Mouse (Mus musculus): Measurements from ENCODE around the gene Tcf20. TPM values are rescaled to one million over a fixed set of nuclear protein-coding genes. Genes with fewer than 3 reads are reported as not detected.
"Not testable (repeated sequence)": the region's sequence is repeated elsewhere in the genome, so short reads cannot be mapped to it uniquely, and the experiment has no call there.

The Tcf20 gene
- total and polyA plus RNA-seq, 3 experiments: 27.0 to 47.2 (median 29.0) TPM

DNA sequence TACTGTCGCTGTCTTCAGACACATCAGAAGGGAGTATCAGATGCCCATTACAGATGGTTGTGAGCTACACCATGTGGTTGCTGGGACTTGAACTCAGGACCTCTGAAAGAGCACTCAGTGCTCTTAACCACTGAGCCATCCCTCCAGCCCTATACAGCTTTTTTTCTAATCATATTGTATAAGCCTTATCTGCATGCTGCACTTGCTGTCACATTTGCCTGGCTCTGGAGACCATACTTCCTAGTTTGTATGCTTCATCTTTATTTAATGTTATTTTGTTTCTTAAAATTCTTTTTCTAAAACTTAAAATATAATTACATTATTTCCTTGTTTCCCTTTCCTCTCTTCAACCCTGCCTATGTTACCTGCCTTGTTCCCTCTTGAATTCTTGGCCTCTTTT lies 115.6 kb downstream of the Tcf20 start:
- in situ Hi-C loops (cut with MboI; ENCODE audit: low pct_ligation_motif_present, low pct_unique_long_range_greater_than_20kb, low sequenced_read_pairs): no loop called here
- Histone ChIP-seq H3K4me3 (replicated peaks in 1 of 3; ENCODE audit: low read depth in 2 of 3, low read length in 2 of 3, poor library complexity in 1 of 3) (no peak overlapping the region), H3K27ac (ENCODE audit: insufficient read depth, low read depth) (no peak overlapping the region), H3K9me3 (replicated peaks; ENCODE audit: low read length) (no peaks in the 10 kb centered on the region), H3K9ac (ENCODE audit: insufficient read depth, low read depth) (no peak overlapping the region), H3K27me3 (replicated peaks) (no peaks in the 10 kb centered on the region), H3K4me1 (ENCODE audit: control insufficient read depth in 1 of 2, insufficient read depth in 2 of 2) (peaks cover 9 to 35% of the 10 kb centered on the region in 2 experiments), H3K79me2 (replicated peaks; ENCODE audit: control insufficient read depth, extremely low read depth, insufficient read depth, poor library complexity, severe bottlenecking) (peaks cover 22% of the 10 kb centered on the region), H3K36me3 (replicated peaks in 1 of 2; ENCODE audit: control insufficient read depth in 1 of 2, insufficient read depth in 1 of 2, low read length in 1 of 2) (peaks cover 0 to 19% of the 10 kb centered on the region in 2 experiments), H3K4me2 (ENCODE audit: insufficient read depth, low read depth, poor library complexity, severe bottlenecking) (no peak overlapping the region)
- DNase-seq (ENCODE audit: extremely low read depth): no peak
- no peak for TF ChIP-seq CHD2 (IDR thresholded peaks at IDR 0.05; ENCODE audit: low read length)
- no peak for TF ChIP-seq NELFE (IDR thresholded peaks at IDR 0.05; ENCODE audit: low read depth, low read length)
- no peak for TF ChIP-seq EP300 (IDR thresholded peaks at IDR 0.05; ENCODE audit: low read length)
- no peak for TF ChIP-seq IRF4 (IDR thresholded peaks at IDR 0.05; ENCODE audit: low read depth, low read length)
- TF ChIP-seq JUN (IDR thresholded peaks at IDR 0.05; ENCODE audit: insufficient read depth, low read depth, low read length): no peak
- no peak for TF ChIP-seq POLR2A (IDR thresholded peaks at IDR 0.05; ENCODE audit: low read depth, low read length)
- dilution Hi-C loops (cut with MboI; ENCODE audit: extremely low pct_ligation_motif_present, extremely low pct_unique_long_range_greater_than_20kb, low sequenced_read_pairs): no loop called here

DNA sequence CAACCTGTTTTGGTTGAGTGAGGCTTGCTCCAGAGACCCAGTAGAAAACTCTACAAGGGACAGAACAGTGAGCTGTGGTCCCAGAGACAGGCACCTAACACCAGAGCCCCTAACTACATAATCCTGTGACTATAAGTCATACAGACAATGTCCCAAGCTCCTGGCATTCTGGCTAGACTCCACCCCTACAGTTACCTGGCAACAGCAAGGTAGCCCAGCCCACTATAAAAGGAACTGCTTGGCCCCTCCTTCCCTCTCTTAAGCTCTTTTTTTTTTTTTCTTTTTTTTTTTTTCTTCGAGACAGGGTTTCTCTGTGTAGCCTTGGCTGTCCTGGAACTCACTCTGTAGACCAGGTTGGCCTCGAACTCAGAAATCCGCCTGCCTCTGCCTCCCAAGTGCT lies 121.4 kb downstream of the Tcf20 start:
- H3K4me2 ChIP-seq (ENCODE audit: insufficient read depth, low read depth, poor library complexity, severe bottlenecking); DNase-seq (ENCODE audit: extremely low read depth); dilution Hi-C loops (cut with MboI; ENCODE audit: extremely low pct_ligation_motif_present, extremely low pct_unique_long_range_greater_than_20kb, low sequenced_read_pairs); in situ Hi-C loops (cut with MboI; ENCODE audit: low pct_ligation_motif_present, low pct_unique_long_range_greater_than_20kb, low sequenced_read_pairs); H3K27ac ChIP-seq (ENCODE audit: insufficient read depth, low read depth); H3K9ac ChIP-seq (ENCODE audit: insufficient read depth, low read depth); H3K4me3 ChIP-seq (replicated peaks in 1 of 3; ENCODE audit: low read depth in 2 of 3, low read length in 2 of 3, poor library complexity in 1 of 3); H3K27me3 ChIP-seq (replicated peaks); H3K9me3 ChIP-seq (replicated peaks; ENCODE audit: low read length): not testable (repeated sequence)
- Histone ChIP-seq H3K79me2 (replicated peaks; ENCODE audit: control insufficient read depth, extremely low read depth, insufficient read depth, poor library complexity, severe bottlenecking) (peaks cover 15% of the 10 kb centered on the region), H3K4me1 (ENCODE audit: control insufficient read depth in 1 of 2, insufficient read depth in 2 of 2) (peaks cover 7 to 34% of the 10 kb centered on the region in 2 experiments), H3K36me3 (replicated peaks in 1 of 2; ENCODE audit: control insufficient read depth in 1 of 2, insufficient read depth in 1 of 2, low read length in 1 of 2) (peaks cover 0 to 27% of the 10 kb centered on the region in 2 experiments)

DNA sequence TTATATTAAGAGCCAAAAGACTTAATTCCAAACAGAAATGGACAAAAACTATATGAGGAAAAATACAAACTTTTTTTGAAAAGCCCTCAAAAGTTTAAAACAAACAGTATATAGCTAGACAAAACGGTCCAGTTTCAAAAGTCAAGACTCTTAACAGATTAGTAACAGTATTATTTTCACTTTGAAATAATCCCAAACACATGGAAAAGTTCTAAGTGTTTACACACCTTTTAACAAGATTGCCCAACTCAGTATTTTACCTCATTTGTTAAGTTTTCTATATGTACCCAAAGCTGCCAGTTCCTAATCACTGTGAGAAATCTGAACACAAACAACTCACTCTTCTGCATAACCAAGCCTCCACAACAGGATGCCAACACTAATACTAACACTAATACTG lies 124.0 kb downstream of the Tcf20 start:
- Histone ChIP-seq H3K27me3 (replicated peaks) (no peaks in the 10 kb centered on the region), H3K4me3 (replicated peaks in 1 of 3; ENCODE audit: low read depth in 2 of 3, low read length in 2 of 3, poor library complexity in 1 of 3) (no peak overlapping the region), H3K27ac (ENCODE audit: insufficient read depth, low read depth) (no peak overlapping the region), H3K9me3 (replicated peaks; ENCODE audit: low read length) (peaks cover 5% of the 10 kb centered on the region), H3K4me1 (ENCODE audit: control insufficient read depth in 1 of 2, insufficient read depth in 2 of 2) (peaks cover 7 to 23% of the 10 kb centered on the region in 2 experiments), H3K4me2 (ENCODE audit: insufficient read depth, low read depth, poor library complexity, severe bottlenecking) (no peak overlapping the region), H3K79me2 (replicated peaks; ENCODE audit: control insufficient read depth, extremely low read depth, insufficient read depth, poor library complexity, severe bottlenecking) (peaks cover 16% of the 10 kb centered on the region), H3K36me3 (replicated peaks in 1 of 2; ENCODE audit: control insufficient read depth in 1 of 2, insufficient read depth in 1 of 2, low read length in 1 of 2) (peaks cover 0 to 24% of the 10 kb centered on the region in 2 experiments), H3K9ac (ENCODE audit: insufficient read depth, low read depth) (no peak overlapping the region)
- no peak for DNase-seq (ENCODE audit: extremely low read depth)
- in situ Hi-C loops (cut with MboI; ENCODE audit: low pct_ligation_motif_present, low pct_unique_long_range_greater_than_20kb, low sequenced_read_pairs) (no loop called here), dilution Hi-C loops (cut with MboI; ENCODE audit: extremely low pct_ligation_motif_present, extremely low pct_unique_long_range_greater_than_20kb, low sequenced_read_pairs) (no loop called here)
- TF ChIP-seq MXI1 (IDR thresholded peaks at IDR 0.05; ENCODE audit: low read depth, low read length) (no peak), USF1 (IDR thresholded peaks at IDR 0.05; ENCODE audit: low read depth, low read length) (no peak), HCFC1 (IDR thresholded peaks at IDR 0.05; ENCODE audit: low read depth, low read length) (no peak), IRF4 (IDR thresholded peaks at IDR 0.05; ENCODE audit: low read depth, low read length) (no peak), NRF1 (IDR thresholded peaks at IDR 0.05; ENCODE audit: low read depth, low read length) (no peak)

Data from CH12.LX (cell line).